Mouse (Mus musculus): ENCODE results near the gene Boll. TPM values are rescaled to one million over a fixed set of nuclear protein-coding genes. Genes with fewer than 3 reads are reported as not detected.

Gene Boll
- total and polyA plus RNA-seq, 3 experiments, result not detected

- H3K4me1 ChIP-seq (ENCODE audit: control insufficient read depth in 1 of 2, insufficient read depth in 2 of 2), result no peaks in the 10 kb centered on the region
- DNase-seq (ENCODE audit: extremely low read depth), result no peak
- H3K79me2 ChIP-seq (replicated peaks; ENCODE audit: control insufficient read depth, extremely low read depth, insufficient read depth, poor library complexity, severe bottlenecking), result no peaks in the 10 kb centered on the region
- no peak overlapping the region for H3K4me2 ChIP-seq (ENCODE audit: insufficient read depth, low read depth, poor library complexity, severe bottlenecking)
- H3K27ac ChIP-seq (ENCODE audit: insufficient read depth, low read depth), result no peak overlapping the region
- in situ Hi-C loops (cut with MboI; ENCODE audit: low pct_ligation_motif_present, low pct_unique_long_range_greater_than_20kb, low sequenced_read_pairs) (no loop called here), dilution Hi-C loops (cut with MboI; ENCODE audit: extremely low pct_ligation_motif_present, extremely low pct_unique_long_range_greater_than_20kb, low sequenced_read_pairs) (no loop called here)
- TF ChIP-seq EP300 (IDR thresholded peaks at IDR 0.05; ENCODE audit: low read length) (no peak), MAX (IDR thresholded peaks at IDR 0.05; ENCODE audit: low read length) (no peak)
- no peaks in the 10 kb centered on the region for H3K27me3 ChIP-seq (replicated peaks)
- H3K36me3 ChIP-seq (replicated peaks in 1 of 2; ENCODE audit: control insufficient read depth in 1 of 2, insufficient read depth in 1 of 2, low read length in 1 of 2), result no peaks in the 10 kb centered on the region
- no peaks in the 10 kb centered on the region for H3K9me3 ChIP-seq (replicated peaks; ENCODE audit: low read length)
- no peak overlapping the region for H3K9ac ChIP-seq (ENCODE audit: insufficient read depth, low read depth)
- H3K4me3 ChIP-seq (replicated peaks in 1 of 3; ENCODE audit: low read depth in 2 of 3, low read length in 2 of 3, poor library complexity in 1 of 3), result no peak overlapping the region
These were observed 141.9 kb downstream of the Boll start for GRCm38 (mm10) chr1:55221352-55221751.

GRCm38 (mm10) chr1:55217191-55217590, 146.1 kb downstream of the Boll start:
- H3K9me3 ChIP-seq (replicated peaks; ENCODE audit: low read length), result no peaks in the 10 kb centered on the region
- TF ChIP-seq TCF12 (IDR thresholded peaks at IDR 0.05; ENCODE audit: low read depth, low read length) (no peak), SMC3 (IDR thresholded peaks at IDR 0.05; ENCODE audit: low read depth, low read length) (no peak), CHD2 (IDR thresholded peaks at IDR 0.05; ENCODE audit: low read length) (no peak), E2F4 (IDR thresholded peaks at IDR 0.05; ENCODE audit: insufficient replicate concordance, low read depth, low read length) (no peak), HCFC1 (IDR thresholded peaks at IDR 0.05; ENCODE audit: low read depth, low read length) (no peak), POLR2AphosphoS2 (IDR thresholded peaks at IDR 0.05; ENCODE audit: low read depth, low read length) (no peak), USF2 (conservative IDR thresholded peaks at IDR 0.05; ENCODE audit: low read depth, low read length) (no peak), USF1 (IDR thresholded peaks at IDR 0.05; ENCODE audit: low read depth, low read length) (no peak), KAT2A (IDR thresholded peaks at IDR 0.05; ENCODE audit: insufficient replicate concordance, low read length) (no peak), PAX5 (IDR thresholded peaks at IDR 0.05; ENCODE audit: low read length) (no peak), MXI1 (IDR thresholded peaks at IDR 0.05; ENCODE audit: low read depth, low read length) (no peak), ZMIZ1 (IDR thresholded peaks at IDR 0.05; ENCODE audit: low read depth, low read length) (no peak), MAX (IDR thresholded peaks at IDR 0.05; ENCODE audit: low read length) (no peak), NRF1 (IDR thresholded peaks at IDR 0.05; ENCODE audit: low read depth, low read length) (no peak), RAD21 (IDR thresholded peaks at IDR 0.05; ENCODE audit: low read depth, low read length) (no peak), UBTF (IDR thresholded peaks at IDR 0.05; ENCODE audit: low read depth, low read length) (no peak), POLR2A (IDR thresholded peaks at IDR 0.05; ENCODE audit: low read depth, low read length) (no peak)
- H3K79me2 ChIP-seq (replicated peaks; ENCODE audit: control insufficient read depth, extremely low read depth, insufficient read depth, poor library complexity, severe bottlenecking), result no peaks in the 10 kb centered on the region
- H3K4me3 ChIP-seq (replicated peaks in 1 of 3; ENCODE audit: low read depth in 2 of 3, low read length in 2 of 3, poor library complexity in 1 of 3), result no peak overlapping the region
- H3K9ac ChIP-seq (ENCODE audit: insufficient read depth, low read depth), result no peak overlapping the region
- in situ Hi-C loops (cut with MboI; ENCODE audit: low pct_ligation_motif_present, low pct_unique_long_range_greater_than_20kb, low sequenced_read_pairs), result no loop called here
- H3K27me3 ChIP-seq (replicated peaks), result no peaks in the 10 kb centered on the region
- no peak overlapping the region for H3K27ac ChIP-seq (ENCODE audit: insufficient read depth, low read depth)
- DNase-seq (ENCODE audit: extremely low read depth), result no peak
- H3K4me1 ChIP-seq (ENCODE audit: control insufficient read depth in 1 of 2, insufficient read depth in 2 of 2), result peaks cover 2 to 9% of the 10 kb centered on the region in 2 experiments; a peak in 3 of 4 replicates
- no peaks in the 10 kb centered on the region for H3K36me3 ChIP-seq (replicated peaks in 1 of 2; ENCODE audit: control insufficient read depth in 1 of 2, insufficient read depth in 1 of 2, low read length in 1 of 2)
- dilution Hi-C loops (cut with MboI; ENCODE audit: extremely low pct_ligation_motif_present, extremely low pct_unique_long_range_greater_than_20kb, low sequenced_read_pairs), result no loop called here
- no peak overlapping the region for H3K4me2 ChIP-seq (ENCODE audit: insufficient read depth, low read depth, poor library complexity, severe bottlenecking)

Data from CH12.LX (cell line).